Mouse (Mus musculus): ENCODE data around the gene Foxp1.

The Foxp1 gene

DNA sequence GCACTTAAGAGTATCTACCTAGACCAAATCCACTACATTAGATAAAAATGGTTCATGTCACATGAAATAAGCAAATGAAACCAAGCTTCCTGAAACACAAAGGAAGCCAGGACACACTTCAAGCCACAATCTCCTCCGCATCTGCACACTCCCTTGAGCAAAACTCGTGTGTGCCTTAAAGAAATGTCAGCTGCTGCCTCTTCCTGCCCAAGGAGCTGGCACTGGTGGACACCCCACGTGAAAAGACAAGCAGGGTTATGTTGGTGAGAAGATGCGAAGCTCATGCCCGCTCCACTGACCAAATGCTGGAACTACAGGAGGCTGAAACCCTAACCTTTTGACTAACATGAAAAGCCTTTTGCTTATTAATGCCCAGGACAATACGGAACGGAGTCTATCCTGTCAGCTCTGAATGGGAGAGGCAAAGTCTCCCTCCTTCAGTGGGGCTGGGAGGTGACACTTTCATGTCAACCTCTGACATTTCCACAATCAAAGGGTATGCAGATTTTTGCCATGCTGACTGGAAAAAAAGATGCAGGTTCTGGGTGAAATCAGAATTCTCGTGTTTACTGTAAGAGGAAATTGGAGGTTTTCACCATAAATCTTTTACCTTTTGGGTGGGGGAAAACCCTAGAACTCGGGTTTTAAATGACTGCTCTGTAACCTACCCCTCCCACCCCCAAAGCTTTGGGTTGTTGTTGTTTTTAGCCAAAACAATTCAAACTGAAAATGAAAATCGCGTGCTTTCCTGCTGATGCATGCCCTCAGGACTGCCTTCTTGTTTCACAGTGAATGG is 261.4 kb downstream of the Foxp1 start:
- DNase-seq (ENCODE audit: low read depth), result peak; percentile 65

DNA sequence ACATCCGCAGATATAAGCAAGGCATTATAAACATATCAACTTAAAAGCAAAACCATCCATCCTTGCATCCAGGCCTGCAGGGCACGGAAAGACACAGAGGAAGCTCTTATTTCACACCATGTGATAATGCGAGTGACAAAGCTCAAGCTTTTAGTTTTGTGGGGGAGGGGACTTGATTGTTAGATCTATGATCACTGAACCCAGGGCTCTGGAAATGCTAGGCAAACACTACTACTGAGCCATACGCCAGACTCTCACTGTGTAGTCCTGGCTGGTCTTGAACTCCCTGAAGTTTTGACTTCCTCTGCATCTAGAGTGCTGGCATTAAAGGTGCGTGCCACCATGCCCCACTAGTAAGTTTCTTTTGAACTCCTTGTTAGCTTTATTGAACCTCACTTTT is 264.2 kb downstream of the Foxp1 start:
- DNase-seq (ENCODE audit: low read depth), result no peak

DNA sequence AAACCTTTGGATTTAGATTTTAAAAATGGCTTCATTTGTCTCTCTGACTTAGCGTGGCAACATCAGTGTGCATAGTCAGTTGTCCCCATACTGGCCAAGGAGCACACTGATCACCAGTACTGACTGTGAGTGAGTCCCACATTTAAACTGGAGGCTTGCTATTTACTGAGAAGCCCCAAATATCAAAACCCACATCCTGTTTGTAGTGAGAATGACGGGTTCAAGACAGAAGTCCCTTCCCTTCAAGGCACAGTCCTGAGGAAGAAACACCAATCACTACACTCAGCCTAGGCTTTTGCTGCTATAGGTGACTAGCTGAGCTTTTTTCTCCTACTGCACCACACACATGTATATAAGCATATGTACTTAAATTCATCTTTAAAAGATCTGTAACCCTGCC is 264.8 kb downstream of the Foxp1 start:
- peak; percentile 51 for DNase-seq (ENCODE audit: low read depth)

DNA sequence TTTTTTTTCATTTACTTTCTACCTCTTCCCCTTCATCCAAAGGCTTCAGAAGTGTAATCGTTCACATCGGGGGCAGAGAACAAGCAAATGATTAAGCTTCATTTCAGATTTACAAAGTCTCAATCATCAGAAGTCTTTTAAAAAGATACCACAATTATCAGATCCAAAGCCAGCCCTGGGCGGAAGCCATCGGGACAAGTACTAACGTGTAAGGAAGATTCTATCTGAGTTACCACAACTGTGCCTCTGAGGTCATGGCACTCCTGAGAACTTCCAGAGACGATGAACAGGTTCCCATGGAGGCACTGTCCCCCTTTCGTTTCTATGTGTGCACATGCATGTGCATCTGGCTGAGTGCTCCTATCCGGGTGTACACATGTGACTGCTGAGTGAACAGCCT is 269.2 kb downstream of the Foxp1 start:
- no peak for DNase-seq (ENCODE audit: low read depth)

DNA sequence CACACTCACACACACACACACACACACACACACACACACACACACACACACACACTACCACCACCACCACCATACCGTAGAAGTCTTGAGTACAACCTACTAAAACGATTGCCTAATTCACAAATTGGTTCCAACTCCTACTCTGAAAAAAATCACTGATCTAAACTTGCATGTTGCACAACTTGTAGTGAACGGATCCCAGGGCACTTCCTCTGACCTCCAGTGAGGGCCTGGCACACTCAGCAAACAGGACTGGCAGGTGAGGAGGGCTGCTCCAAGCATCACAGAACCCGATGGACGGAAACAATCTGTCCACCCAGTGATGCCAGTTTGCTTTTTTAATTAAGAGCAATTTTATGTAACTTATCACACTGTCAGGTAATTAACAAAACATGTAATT is 269.7 kb downstream of the Foxp1 start:
- peak; percentile 74 for DNase-seq (ENCODE audit: low read depth)

DNA sequence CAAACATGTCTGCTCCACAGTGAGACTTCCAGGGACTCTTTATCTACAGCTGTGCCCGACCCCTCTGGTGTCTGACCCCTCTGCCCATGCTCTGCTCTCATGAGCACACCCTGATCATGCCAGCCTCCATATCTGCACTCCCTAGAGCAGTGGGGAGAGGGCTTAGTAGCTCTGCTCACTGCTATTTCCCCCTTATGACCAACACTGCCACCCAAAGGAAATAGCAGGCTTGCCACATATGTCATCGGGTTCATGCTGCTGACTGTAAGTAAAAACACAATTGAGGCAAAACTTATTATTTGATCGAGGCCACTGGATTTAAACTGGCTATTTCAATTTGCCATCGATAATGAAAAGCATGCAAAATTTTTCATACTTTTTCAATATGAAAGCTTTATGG is 270.6 kb downstream of the Foxp1 start:
- DNase-seq (ENCODE audit: low read depth), result peak; percentile 70

DNA sequence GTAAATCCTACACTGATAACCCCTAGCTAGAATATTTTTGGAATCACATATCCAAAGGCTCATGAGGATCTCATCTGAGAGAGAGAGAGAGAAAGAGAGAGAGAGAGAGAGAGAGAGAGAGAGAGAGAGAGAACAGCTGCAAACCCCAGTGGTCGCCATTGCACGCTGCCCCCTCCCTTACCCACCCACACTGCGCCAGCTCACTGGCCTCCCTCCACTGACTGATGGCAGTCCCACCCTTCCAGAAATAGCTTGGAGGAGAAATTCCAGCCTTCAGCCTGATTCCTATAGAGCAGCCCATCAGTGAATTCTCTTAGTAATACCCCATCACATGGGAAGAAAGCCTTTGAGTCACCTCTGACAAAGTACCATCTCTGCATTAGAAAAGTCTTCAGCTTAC is 271.3 kb downstream of the Foxp1 start:
- no peak for DNase-seq (ENCODE audit: low read depth)

DNA sequence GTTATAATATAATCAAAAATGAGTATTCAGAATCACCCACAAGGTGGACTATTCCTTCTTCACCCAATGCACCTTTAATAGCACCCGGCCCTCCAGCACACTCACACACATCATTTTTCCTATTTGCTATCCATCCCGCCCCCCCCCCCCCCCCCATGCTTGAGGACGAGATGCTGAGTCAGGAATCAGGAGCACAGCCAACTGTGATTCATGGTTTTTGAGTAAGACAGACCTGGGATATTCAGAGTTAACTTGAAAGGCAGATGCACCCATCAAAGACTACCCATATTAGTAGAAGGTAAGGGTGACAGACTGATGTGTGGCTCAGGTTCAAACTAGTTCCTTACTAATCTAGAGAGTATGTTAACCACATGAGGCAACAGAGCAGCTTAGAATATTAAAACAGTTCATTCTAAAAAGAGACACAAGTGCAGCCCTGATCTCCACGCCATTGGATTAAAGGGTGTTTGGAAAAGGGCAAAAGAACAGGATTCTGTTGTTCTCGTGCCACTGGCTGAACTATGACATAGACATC is 273.0 kb downstream of the Foxp1 start:
- no peak for DNase-seq (ENCODE audit: low read depth)

DNA sequence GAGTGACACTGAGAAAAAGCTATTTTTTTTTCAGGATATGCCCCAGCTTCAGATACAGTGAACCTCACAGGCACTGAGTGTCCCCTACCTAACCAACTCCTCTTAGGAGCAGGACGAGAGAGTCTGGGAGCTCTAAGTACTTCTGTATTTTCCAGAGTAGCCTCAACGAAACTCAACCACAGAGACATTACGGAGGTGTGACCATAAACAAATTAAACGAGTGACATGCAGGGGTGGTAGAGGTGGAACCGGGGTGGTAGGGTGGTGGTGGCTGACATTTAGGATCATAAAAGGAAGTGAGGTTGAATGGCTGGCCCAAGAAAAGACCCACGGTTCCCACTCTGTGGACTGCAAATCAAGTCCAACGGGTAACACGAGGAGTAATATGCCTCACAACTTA is 274.1 kb downstream of the Foxp1 start:
- no peak for DNase-seq (ENCODE audit: low read depth)

DNA sequence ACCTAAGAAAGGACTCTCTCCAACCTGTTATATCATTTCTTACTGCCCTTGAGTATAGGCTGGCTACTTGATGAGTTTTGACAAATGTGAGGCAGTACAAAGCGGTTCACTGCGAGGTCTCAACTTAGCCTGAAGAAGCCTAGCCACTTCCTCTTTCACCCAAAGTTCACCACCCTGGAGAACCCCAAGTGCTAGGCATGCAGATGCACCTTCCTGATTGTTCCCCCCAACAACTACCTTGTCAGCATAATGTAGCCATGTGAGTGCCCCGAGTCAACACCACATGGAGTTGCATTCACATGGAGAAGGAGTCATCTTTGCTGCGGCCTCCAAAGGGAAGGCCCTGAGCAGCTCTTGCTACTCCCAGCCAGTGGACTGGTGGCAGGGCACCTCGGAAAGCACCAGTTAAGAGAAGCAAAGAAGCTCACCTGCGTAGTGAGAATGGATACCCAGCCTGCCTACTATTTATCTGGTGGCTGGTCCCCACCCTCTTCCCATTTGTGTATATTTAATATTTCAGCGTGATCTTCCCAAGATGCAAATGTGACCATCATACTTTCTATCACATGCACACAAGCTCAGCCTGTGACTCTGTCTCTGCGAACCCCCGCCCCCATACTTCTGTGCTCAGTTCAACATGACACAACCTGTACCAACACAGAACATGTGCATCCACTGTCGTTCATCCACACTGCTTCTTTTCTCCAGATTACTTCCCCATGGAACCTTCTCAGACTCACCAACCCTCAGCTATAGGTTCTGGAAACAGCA is 280.7 kb downstream of the Foxp1 start:
- peak; percentile 59 for DNase-seq (ENCODE audit: low read depth)

DNA sequence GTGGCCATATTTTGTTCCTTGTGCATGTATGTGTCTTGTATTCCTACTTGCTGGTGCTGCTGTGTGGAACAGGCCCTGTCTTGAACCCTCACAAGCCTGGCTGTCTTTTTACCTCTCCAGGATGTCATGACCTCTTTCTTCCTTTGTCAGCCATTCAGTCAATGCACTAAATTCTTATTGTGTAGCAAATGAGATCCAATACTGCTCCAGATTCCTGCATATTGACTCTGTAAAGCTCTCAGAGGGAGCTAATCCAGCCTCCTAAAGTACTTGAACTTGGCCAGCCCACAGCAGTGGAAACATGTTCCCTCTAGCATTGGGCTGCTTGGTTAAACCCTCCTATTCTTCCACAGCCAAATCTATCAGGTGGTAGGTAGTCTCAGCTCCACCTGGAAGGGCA is 281.8 kb downstream of the Foxp1 start:
- DNase-seq (ENCODE audit: low read depth), result no peak

DNA sequence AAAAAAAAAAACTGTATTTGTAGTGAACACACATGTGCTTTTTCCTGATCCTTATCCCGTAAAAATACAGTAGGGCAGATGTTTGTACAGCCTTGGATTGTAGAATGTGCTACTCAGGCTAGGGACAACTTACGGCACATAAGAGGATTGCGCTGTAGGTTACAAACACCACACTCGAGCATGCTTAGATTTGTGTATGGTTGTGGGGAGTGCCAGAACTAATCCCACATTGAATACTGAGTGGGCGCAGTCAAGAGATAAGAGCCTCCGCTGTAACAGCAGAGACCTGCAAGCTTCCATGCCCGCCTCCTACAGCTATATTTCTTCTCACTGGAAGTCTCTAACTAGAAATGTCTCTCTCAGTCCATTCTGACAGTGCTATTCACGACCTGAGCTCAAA is 286.9 kb downstream of the Foxp1 start:
- DNase-seq (ENCODE audit: low read depth), result no peak

DNA sequence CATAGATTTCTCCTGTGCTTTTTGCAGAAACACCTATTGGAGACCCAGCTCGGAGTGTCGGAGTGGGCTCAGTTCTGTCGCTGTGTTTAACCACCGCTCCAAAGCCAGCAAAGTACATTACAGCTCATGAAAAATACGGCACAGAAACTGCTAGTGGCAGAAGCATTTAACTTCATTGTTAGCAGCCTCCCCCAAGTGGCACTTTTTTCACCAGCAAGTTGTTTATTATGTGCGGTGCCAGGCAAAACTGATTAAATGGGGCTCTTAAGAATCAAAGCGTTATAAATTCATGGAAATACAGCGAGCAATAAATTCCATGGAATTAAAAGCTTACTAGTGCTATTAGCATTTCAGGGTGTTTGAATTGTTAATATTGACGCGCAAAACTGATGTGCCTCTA is 289.1 kb downstream of the Foxp1 start:
- no peak for DNase-seq (ENCODE audit: low read depth)

DNA sequence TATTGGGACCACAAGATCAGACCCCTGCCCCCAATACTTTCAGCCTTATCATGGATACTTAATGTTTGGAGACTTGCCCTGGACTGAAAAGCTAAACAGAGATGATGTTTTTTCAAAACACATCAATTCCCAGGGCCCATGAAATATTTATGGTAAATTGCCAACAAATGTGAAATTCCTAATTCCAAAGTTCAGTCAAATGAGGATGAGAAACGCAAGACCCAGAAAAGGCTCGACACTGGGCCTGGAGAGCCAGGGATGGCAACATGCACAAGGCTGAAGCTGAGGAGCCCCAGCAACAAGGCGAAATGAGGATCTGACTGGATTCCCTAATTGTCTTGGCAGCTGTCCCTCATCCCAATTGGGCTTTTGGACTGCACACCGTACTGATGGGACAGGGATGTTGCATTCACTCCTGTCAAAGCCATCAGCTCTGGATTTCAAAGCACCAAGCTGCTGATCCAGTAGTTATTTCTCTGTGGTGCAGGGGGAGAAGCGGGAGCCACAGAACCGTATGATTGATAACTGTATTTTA is 294.1 kb downstream of the Foxp1 start:
- DNase-seq (ENCODE audit: low read depth), result no peak

DNA sequence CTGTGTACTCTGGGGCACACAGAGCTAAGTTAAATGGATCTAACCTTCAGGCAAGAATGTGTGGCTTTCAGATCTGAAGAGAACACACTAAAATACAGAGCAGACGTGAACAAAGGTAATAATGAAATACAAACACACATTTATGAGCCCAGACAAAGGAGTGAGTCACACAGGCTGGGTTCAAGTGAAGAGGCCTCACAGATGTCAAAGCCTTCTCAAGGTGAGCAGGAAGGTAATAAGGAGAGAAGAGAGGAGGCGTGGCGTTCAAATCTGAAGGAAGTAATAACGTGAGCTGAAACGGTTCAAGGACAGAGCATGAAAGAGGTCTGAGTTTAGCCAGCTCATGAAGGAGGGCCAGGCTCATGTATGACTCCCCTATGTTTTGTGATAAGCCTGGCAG is 301.4 kb downstream of the Foxp1 start:
- no peak for DNase-seq (ENCODE audit: low read depth)

DNA sequence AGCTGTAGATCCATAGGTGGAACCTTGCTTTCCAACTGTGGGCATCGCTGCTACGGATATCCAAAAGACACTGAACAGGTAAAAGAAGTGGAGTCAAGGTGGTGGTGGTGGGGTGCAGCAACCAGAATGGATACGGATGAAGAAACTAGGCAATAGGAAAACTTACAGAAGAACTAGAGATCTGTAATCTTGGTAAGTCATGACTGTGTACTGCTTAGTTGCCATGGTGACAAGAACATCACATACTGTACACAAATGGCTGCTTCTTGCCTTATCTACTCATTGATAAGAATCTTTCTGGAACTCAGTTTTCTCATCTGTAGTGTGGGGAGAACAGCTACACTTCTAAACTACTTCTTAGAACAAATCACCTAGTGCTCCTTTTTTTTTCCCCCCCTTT is 302.0 kb downstream of the Foxp1 start:
- no peak for DNase-seq (ENCODE audit: low read depth)

DNA sequence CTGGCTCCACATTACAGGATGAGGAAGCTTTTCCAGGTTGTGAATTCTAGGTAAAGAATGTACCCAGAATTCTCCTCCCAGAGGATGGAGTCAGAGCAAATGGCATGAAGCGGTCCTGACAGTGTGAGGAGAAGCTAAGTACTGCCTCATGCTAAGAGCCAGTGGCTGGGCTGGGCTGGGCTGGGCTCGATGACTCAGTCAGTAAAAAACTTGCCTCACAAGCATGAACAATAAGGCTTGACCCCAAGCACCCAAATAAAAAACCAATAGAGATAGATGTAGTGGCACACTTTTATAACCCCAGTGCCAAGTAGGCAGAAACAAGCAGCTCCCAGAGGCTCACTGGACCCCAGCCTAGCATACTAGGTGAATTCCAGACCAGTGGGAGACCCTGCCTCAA is 304.7 kb downstream of the Foxp1 start:
- peak; percentile 45 for DNase-seq (ENCODE audit: low read depth)

DNA sequence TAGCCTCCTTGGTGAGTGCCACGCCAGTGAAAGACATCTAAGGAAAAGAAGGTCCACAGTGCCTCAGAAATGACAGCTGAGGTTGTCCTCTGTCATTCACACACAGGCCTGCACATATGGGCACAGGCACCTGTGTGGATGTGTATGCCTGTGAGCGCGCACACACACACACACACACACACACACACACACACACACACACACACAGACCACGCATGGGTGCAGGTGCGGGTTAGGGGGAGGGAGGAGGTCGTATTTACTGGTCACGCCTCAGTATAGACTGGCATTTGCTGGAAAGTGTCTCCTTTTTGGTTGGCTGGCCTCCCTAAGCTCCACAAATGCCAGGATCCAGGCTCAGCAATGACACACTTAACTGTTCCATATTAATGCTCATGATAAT is 305.4 kb downstream of the Foxp1 start:
- no peak for DNase-seq (ENCODE audit: low read depth)

DNA sequence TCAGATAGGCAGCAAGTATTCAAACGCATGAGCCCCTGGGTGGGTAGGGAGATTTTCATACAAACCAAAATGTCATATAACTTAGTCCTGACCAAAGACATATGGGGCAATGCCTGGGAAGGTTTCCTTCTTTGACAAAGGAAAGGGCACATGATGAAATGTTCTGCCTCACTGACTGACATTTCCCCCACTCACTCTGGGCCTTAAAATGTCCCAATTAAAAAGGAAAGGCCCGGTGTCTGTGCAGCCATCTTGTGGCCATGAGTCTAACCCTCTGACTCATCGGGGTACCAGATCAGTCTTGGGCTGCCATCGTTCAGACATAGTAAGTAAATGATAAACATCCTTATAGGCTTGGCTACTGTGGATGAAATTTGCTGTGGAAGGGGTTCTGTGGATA is 310.1 kb downstream of the Foxp1 start:
- DNase-seq (ENCODE audit: low read depth), result peak; percentile 83

DNA sequence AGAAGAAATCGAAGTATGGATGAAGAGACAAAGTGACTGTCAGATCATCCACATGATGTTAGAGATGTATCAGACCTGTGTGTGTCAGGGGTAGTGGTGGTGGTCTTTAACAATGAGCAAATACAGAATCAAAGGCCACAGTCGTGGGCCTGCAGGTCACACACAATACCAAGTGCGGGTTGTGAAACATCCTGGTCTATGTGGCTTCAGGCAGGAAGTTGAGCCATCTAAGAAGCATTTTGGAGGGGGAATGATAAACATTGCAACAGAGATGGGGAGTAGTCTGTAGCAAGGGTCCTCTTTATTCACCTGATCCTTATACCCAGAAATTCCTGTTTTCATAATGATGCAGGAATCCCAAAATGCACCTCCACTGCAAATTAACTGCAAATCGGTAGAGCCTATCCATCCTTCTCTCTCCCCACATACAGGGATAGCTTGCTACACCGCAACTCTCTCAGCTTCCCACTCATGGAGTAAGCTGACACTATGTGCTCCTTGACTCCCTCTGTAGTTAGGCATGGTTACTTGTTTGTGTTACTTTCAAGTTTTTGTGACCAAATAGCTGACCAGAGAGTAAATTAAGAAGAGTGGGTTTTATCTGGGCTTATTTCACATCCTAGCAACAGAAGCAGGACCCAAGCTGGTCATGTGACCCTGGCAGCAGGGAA is 310.7 kb downstream of the Foxp1 start:
- DNase-seq (ENCODE audit: low read depth), result peak; percentile 86

DNA sequence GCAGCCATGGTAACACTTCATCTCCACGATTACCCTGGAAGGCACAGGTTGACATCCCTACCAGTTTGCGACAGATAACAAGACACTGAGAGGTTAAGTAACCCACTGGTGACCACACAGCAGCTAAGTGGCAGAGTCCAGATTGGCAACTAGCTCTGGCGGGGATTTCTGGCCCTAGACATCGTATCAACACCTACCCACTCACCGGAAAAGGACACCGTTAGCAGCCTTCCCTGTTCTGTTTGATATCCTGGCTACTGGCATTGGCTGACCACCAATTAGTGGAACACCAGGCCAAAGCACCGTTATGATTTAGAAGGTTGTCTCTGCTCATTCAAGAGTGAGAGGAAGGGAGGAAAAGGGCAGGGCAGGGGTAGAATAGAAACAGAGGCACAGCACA is 312.4 kb downstream of the Foxp1 start:
- no peak for DNase-seq (ENCODE audit: low read depth)

DNA sequence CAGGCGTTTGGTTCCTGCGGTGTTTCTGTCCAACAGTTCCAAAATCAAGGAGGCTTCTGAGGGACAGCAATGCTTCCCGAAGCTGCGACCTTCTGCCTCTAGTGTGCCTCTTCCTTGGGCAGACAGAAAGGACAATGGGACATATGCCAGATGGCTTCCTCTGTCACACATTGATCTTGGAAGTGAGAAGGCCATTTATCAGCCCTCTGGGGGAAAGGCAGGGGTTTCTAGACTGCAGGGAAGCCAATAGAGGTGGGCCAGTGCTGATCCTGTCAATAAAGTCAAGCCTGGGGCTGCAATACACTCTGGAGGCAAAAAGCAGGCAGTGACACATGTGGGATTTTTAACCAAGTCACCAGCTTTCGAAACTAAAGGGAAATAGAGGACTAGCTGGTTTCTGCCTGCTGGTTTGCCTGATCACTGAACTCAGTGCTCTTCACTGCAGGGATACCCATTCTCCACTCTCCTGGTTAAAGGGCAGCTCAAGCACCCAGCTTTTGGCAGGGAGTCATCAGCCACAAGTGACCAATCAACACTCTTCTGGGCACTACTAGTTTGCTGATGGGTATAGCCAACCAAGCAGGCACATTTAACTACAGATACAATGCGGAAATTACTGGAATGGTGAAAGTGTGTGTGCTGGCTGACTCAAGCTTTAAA is 315.2 kb downstream of the Foxp1 start:
- DNase-seq (ENCODE audit: low read depth), result peak; percentile 29
